Mouse (Mus musculus): ENCODE results near the gene Zfp668.
"Not testable (repeated sequence)": the region's sequence is repeated elsewhere in the genome, so short reads cannot be mapped to it uniquely, and the experiment has no call there.

Gene Zfp668

DNA sequence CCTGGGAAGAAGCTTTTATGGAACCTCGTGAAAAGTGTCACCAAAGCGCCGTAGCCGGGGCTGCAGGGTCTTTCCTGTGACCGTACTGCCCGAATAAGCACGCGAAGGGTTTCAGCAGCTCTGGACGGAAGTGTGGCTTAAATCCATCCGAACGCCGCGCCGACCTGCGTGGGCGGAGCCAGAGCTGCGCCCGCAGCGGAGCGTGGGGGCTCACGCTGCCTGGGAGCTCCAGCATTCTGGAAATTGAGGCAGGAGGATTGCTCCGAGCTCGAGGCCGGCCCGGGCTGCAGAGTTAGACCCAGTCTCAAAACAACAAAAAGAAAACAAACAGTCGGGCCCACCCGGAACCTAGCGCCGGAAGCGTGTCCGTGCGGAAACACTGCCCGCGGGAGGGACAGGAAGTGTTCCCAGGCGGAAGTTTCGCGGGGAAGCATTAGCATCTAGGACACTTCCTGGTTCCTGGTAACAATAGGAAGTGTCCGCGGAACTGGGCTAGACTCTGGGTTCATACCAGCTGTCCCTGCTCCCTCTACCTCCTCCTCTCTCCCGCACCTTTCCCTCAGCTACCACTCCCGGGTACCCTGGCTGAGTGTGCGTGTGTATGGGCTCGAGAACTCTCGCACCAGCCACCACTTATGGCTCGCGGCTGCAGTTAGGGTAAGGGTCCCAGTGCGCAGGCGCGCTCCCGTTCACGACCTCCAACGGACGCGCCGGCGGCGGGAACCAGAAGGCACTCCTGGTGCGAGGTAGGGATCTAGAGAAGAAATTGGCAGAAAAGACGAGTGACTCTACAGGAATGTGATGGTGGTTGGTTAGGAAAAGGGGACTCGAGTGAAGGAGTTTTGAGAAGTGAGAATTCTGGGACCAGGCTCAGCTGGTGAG is at the start of gene Zfp668:
Zfp668 (minus strand) TSS at position 362 of the 882 bp plus-strand sequence.
- peak; percentile 85 to 90 for DNase-seq (ENCODE audit: low spot score in 2 of 2)

DNA sequence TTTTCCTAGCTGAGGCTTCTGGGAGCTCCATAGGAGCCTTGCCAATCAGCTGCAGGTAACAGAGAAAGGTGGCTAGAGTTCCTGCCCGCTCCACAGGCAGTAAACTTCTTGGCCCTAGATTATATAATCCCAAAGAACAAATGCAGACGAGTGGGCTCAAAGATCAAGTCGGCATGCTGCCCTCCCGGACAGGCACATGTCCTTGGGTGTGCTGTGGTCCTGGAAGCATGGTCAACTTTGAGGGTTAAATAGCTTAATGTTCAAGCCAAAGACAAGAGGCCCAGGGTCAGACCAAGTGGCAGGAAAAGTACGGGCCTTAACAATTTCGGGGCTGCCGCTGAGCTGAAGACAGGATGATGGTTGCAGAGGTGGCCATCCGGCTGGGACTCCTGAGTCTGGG is 49.4 kb upstream of the Zfp668 start:
- no peak for DNase-seq (ENCODE audit: low spot score in 2 of 2)

DNA sequence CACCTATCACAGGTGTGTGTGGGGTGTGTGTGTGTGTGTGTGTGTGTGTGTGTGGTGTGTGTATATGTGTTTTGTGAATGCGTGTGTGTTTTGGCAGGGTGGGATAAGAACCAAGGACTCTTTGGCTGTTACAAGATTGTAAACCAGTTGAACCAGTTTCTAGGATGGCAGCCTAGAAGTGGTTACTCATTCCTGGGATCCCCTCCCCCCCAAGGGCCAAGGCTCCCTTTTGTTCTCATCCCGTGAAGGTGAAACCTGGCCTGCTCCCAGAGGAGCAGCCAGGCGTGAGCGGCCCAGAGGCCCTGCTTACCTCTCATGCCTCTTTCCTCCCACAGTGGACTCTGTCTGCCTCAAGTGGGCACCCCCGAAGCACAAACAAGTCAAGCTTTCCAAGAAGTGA is 48.6 kb upstream of the Zfp668 start:
- no peak for DNase-seq (ENCODE audit: low spot score in 2 of 2)

DNA sequence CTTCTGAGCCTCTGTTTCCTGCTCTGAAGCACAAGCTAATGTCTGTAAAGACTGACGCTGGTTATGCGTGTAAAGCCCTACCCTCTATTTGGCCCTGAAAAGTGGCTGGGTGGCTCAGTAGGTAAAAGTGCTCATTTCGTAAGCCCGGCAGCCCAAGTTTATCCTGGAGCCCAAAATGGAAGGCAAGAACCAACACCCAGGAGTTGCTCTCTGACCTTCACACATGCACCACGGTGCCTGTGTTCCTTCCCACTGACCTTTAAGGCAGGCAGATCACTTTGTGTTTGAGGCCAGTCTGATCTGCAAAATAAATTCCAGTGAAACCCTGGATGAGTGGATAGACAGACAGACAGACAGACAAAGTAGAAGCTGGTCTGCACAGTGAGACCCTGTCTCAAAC is 47.1 kb upstream of the Zfp668 start:
- no peak for DNase-seq (ENCODE audit: low spot score in 2 of 2)

DNA sequence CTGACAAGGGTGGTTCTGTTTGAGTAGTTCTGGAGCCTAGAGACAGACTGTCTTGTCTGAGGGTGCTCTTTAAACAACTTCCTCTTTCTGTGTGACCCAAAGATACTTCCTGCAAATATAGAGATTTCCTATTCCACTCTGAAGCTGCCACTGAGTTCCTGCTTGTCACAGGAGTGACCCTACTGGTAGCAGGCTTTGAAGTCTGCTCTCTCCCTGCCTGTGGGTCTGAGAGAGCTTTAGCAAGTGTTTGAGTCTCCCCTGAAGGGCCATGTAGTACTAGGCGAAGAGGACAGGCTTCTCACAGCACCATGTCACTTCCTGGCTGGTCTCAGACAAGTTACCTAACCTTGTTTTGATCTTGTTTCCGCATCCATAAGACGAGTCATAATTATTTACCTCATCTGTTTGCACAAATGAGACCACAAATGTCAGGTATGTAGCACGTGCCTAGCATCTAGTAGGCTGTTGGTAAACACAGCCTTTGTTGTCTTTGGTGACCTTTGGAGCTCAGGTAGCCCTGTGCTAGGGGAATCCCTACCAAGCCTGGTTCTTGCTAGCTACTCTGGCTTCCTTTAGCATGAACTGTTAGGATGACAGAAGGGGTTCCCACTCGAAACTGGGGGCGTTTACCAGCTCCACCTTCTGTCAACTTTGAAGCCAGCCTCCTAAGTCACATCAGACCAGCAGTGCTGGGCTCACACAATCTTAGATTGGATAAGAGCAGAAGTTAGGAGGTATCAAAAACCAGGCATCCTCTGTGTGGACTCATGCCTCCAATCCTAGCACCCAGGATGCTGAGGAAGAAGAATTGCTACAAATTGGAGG is 46.0 kb upstream of the Zfp668 start:
- no peak for DNase-seq (ENCODE audit: low spot score in 2 of 2)

DNA sequence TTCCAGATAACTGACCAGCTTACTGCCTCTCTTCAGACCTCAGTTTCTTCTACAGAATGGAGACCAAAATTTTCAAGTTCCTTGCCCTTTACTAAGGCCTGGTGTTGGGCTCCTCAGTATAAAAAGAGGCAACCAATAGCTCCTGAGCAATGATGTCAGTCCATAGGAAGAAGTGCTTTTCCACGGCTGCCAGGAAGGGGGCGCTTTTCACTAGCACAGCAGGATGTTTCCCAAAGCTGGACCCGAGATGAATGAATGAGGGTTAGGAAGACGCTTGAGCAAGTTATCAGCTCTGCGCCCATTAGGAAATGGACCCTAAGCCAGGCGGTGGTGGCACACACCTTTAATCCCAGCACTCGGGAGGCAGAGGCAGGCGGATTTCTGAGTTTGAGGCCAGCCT is 44.9 kb upstream of the Zfp668 start:
- DNase-seq (ENCODE audit: low spot score in 2 of 2), result no peak

DNA sequence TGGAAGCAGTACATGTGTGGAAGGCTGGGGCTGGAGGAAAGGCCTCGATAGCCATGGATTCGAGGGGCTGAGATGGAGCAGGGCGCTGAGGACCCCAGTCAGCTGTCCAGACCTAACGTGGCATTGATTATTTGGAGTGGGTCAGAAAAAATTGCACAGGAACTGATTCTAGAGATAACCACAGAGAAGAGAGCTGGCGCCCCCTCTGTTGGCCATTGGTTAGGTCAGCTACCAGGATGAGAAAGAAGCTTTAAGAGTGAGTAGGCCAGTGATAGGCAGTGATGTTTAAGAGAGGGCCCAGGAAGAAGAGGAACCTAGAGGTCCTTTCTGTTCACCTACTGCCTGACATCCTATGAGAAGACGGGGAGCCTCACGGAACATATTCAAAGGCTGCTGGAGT is 42.7 kb upstream of the Zfp668 start:
- DNase-seq (ENCODE audit: low spot score in 2 of 2), result no peak

DNA sequence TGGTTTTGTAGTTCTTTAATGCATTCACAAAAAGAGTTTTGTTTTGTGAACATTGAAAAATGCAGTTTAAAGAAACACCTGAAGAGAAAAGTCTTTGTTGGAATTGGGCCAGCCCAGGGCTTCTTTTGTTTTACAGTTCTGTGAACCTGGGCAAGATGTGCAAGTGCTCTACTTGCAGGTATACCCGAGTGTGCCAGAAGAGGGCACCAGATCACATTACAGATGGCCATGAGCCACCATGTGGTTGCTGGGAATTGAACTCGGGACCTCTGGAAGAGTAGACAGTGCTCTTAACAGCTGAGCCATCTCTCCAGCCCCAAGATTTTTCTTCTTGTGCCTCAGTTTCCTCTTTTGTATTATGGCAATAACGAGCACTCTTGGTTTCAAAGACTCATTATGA is 41.6 kb upstream of the Zfp668 start:
- no peak for DNase-seq (ENCODE audit: low spot score in 2 of 2)

DNA sequence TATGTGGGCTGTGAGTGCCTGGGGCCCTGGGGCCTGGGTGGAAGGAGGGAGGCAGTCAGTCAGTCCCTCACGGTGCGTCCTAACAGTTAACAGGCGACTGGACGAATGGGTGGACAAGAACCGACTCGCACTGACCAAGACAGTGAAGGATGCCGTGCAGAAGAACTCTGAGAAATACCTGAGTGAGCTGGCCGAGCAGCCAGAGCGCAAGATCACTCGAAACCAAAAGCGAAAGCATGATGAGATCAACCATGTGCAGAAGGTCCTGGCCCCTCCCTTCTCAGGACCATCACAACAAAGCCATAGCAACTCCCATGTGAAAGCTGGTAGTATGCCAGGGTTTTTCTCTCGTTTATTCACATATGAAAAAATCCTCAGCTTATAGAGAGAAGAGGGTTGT is 38.7 kb upstream of the Zfp668 start:
- no peak for DNase-seq (ENCODE audit: low spot score in 2 of 2)

DNA sequence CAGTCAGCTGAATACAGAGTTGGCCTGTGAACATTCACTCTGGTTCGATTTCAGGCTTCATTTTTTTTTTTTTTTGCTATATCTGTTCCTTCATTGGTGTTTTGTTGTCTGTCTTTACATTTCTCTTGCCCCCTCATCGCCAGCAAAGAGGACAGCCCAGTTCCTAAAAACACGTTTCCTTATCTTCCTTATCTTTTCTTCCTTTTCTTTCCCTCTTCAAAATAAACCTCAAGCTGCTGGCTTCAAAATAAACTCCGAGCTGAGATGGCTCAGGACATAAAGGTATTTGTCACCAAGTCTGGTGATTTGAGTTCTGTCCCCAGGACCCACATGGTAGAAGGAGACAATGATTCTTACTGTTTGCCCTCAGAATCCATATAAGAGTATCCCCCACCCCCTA is 36.3 kb upstream of the Zfp668 start:
- DNase-seq (ENCODE audit: low spot score in 2 of 2), result no peak

DNA sequence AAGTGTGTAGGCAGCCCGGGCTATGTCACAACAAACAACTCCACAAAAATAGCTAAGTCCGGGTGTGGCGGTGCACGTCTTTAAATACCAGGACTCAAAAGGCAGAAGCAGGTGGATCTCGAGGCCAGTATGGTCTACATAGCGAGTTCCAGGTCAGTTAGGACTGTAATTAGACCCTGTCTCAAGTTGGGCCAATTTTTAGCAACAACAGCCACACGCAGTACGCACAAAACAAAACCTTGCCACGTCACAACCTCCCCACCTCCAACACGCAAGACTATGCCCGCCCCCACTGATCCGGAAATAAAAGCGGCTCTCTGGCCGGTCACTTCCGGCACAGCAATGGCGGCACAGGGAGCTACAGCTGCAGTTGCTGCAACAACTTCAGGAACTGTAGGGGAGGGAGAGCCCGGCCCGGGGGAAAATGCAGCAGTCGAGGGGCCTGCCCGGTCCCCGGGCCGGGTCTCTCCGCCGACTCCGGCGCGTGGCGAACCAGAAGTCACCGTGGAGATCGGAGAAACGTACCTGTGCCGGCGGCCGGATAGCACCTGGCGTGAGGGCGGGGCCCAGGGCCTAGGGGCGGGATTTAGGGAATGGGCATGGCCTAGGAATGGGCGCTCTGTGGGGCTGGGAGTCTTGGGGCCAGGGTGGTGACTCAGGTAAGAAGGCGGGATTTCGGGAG is 35.7 kb upstream of the Zfp668 start, which contains the start of gene Kat8:
Kat8 (plus strand) TSS at position 327 of the 682 bp plus-strand sequence.
- peak; percentile 88 for DNase-seq (ENCODE audit: low spot score in 2 of 2)

DNA sequence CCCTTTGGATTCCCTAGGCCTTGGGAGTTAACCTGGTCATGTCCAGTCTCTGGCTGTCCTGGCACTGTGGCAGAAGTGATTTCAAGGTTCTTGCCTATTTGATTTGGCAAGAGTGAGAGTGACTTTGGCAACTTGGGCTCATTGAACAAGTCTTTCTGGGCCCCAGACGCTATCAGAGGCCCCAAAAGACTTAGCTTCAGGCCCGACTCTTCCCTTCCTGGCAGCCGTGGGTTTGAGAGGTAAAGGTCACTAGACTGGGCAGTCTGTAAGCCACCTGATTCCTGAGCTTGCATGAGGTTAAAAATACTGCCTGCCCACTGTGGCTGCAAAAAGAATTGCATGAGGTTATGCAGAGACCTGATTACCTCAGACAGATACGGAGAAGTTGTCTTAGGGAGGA is 32.0 kb upstream of the Zfp668 start:
- DNase-seq (ENCODE audit: low spot score in 2 of 2), result no peak

DNA sequence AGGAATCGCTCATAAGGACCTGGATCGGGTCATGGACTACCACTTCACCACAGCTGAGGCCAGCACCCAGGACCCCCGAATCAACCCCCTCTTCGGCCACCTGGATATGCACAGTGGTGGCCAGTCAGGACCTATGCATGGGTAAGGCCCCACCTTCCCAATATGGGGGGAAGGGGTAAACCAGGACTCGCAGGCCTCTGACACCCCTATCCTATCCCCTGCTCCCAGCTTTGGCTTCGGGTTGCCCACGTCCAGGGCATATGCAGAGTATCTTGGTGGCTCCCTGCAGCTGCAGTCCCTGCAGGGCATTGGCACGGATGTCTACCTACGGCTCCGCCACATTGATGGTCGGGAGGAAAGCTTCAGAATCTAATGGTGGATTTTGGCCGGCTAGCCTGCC is 31.3 kb upstream of the Zfp668 start:
- no peak for DNase-seq (ENCODE audit: low spot score in 2 of 2)

DNA sequence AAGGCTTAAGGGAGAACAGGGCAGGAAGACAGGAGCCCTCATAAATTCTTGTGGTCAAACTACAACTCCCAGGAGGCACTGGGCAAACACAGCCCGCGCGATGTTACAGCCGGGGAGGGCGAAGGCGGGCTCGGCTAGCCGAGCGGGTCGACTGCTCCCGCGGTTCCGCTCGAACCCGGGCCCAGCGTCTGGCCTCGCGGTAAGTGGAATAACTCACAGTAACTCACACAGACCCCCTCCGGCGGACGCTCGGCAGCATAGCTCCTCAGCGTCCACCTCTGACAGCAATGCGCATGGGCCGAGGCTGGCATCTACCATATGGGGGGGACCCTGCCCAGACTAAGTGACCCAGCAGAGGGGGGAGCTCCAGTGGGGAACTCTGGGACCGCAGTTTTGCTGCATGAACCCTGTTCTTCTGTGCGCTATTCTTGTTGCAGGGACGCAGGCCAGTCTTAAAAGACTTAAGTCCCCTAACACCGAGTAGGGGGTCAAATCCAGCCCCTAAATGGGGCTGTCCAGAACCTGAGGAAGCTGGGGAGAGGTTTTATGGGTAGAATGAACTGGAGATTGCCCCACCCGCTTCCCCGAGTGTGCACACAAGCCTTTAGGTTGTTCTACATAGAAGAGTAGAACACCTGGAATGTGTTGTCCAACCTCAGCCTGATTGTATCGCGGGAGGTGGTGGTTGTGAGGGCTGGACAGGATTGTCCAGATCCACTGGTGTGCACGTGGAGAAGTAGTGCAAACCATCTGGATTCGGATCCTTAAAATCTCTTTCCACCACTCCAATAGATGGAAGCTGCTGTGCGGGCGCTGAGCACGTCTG is 27.6 kb upstream of the Zfp668 start, which contains the start of gene Bckdk:
Bckdk (plus strand) TSS at position 112 of the 826 bp plus-strand sequence.
- peak; percentile 69 to 76 for DNase-seq (ENCODE audit: low spot score in 2 of 2)

DNA sequence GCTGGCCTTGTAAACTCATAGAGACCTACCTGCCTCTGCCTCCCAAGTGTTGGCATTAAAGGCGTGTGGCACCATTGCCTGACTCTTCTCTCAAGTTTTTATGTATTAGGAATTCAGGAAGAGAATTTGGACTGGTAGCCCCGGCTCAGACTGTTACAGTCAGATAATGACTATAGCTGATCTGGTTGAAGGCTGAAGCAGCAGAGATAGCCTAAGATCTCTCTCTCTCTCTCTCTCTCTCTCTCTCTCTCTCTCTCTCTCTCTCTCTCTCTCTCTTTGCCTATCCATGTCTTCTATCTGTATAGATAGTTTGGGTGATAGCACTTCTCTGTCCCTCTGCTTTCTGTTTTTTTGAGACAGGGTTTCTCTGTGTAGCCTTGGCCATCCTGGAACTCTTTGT is 25.1 kb upstream of the Zfp668 start:
- DNase-seq (ENCODE audit: low spot score in 2 of 2), result no peak

DNA sequence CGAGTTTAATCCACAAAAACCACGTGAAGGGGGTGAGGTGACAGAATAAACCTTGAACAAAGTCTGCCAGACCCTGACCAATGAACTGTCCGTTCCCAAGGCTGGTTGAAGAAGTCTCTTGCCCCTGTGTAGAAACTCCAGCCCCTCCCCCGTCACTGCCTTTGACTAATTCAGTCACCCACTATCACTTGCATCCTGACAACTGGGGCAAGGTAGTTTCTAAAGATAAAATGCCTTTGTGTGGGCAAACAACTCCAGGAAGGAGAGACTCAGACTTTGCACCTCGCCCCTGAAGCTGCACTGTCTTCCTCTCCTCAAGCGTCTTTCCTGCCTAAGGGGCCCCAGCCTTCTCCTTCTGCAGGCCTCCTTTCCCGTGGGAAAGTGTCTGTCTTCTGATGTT is 23.4 kb upstream of the Zfp668 start:
- no peak for DNase-seq (ENCODE audit: low spot score in 2 of 2)

DNA sequence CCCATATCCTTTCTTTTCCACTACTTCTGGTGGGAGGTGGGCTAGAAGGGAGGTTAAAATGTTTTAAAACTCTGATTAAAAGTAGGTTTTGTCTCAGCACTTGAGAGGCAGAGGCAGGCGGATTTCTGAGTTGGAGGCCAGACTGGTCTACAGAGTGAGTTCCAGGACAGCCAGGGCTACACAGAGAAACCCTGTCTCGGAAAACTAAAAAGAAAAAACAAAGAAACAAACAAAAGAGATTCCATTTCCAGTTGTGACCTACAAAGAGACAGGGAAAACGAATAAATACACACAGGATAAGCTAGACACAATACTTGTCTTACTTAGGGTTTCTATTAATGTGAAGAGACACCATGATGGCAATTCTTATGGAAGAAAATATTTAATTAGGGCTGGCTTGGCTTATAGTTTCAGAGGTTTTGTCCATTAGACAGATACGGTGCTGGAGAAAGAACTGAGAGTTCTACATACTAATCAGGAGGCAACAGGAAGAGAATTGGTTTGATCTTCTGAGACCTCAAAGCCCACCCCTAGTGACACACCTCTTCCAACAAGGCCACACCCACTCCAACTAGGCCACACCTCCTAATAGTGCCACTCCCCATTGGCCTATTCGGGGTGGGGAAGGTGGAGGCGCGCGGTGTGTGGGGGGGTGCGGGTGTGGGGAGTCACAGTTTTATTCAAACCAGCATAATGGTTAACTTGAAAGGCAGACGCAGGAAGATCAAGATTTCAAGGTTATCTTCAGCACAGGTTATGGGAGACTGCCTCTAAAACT is 21.7 kb upstream of the Zfp668 start:
- no peak for DNase-seq (ENCODE audit: low spot score in 2 of 2)

DNA sequence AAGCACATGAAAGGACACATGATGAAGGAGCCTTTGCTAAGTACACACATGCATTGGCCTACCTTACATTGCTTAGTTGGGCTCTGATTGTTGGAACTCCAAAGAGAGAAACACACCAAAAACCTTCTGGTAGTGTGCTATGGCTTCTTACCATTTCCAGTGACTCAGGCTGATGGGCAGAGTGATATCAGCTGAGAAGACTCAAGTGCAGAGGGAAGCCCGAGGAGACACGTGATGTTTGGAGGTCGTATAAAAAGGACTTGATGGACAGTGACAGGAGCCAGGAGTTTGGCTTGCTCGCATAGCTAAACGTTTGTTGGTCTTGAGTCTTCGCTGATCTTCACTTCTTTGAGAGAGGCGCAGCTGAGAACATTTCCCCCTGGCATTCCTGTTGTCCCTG is 20.9 kb upstream of the Zfp668 start:
- no peak for DNase-seq (ENCODE audit: low spot score in 2 of 2)

DNA sequence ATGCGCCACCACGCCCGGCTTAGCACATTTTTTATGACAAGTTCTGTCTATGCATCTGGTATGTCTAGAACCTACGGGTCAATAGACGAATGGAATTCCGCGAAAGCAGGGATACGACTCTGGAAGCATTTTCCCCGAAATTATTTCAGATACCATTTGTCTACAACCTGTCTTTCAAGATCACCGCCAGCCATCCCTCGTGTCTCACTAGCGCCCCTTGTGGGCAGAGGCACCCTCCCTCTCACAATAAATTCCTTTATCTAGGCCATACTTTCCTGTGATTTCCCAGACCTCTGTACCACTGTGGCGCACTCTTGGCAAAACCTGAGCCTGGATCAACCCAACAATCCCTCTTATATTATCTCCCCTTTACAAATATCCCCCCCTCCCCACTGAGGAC is 19.8 kb upstream of the Zfp668 start:
- DNase-seq (ENCODE audit: low spot score in 2 of 2), result peak in 1 of 2 experiments; percentile 36

DNA sequence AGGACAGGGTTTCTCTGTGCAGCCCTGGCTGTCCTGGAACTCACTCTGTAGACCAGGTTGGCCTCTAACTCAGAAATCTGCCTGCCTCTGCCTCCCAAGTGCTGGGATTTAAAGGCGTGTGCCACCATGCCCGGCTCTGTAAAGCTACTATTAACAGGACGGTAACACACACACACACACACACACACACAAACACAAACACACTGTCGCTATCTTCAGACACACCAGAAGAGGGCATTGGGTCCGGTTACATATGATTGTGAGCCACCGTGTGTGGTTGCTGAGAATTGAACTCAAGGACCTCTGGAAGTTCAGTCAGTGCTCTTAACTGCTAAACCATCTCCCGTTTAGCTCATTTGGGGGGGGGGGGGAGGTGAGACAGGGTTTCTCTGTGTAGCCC is 19.3 kb upstream of the Zfp668 start:
- not testable (repeated sequence) for DNase-seq (ENCODE audit: low spot score in 2 of 2)

DNA sequence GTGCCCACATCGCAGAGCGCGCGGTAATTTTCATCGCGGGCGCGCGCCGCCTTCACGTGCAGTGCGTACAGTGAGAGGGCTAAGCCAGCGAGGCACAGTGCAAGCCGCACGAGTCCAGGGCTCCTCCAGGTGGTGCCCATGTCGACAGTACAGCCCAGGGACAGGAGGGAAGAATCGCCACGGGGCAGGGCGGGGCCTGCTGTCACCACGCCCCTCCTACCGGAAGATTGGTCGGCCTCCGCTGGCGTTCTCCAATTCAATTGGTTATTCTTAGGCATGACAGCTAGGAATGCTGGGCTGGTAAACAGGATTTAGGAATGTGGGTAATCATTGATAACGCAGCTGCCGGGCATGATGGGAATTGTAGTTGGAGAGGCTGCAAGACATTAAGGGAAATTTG is 18.8 kb upstream of the Zfp668 start, which contains the start of the genes Gm21974 and Vkorc1:
Gm21974 (minus strand) TSS at position 13 of the 400 bp plus-strand sequence.
Vkorc1 (minus strand) TSS at position 176 of the 400 bp plus-strand sequence.
- peak; percentile 97 for DNase-seq (ENCODE audit: low spot score in 2 of 2)

All from heart, adult 9 months (tissue).